Mouse (Mus musculus) spleen, embryonic (tissue): Measurements from ENCODE around the gene Lsm10.

ENCODE experiments used
- CTCF ChIA-PET: fragments of 350-600 bp; sonication (Branson Sonifier 250); formaldehyde crosslinking; loops from one replicate; lab custom pipeline; 2022; lab: Charles Lee

The Lsm10 gene

GRCm38 (mm10) chr4:126117116-126117515 lies 20.7 kb downstream of the Lsm10 start:
- CTCF ChIA-PET: no interaction called here

DNA sequence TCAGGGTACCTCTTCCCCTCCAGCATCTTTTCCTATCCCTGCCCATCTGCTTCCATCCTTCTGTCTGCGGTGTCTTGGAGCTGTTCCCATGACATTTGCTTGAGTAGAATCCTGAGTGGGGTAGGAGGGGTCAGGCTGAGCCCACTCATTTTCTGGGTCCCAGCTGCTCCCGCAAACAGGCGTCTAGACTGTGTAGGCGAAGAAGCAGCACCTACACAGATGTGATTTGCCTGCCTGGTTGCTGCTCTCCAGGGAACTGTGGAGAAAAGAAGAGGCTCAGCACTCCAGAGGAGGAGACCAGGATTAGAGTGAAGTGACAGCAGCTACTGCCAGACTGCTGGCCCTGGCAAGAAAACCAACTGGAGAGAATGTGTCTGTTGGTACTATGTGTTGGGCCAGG lies 22.2 kb downstream of the Lsm10 start:
- CTCF ChIA-PET: interaction anchor here (0.7 kb wide), 1 partner anchor 1146 kb away, joined by 5 read pairs; no protein-coding TSS in a partner anchor

- CTCF ChIA-PET: interaction anchor here (0.7 kb wide), 1 partner anchor 1145 kb away, joined by 5 read pairs; no protein-coding TSS in a partner anchor
These were observed 22.6 kb downstream of the Lsm10 start for GRCm38 (mm10) chr4:126119051-126119450.

DNA sequence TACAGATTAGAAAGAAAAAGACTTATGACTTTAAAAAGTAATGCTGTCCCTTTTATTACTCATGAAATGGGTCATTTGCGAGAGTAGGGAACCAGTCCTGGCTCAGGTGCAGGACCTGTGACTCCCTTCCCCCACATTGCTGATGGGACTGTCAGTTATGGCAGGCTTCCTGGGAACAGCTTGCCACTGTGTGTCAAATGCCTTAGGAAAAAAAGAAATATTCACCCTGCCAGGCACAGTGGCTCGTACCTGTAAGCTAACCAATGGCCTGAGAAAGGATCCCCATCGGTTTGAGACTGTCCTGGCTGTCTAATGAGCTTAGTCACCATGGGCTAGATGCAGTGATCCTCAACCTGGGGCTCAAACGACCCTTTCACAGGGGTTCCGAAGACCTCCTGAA lies 23.6 kb downstream of the Lsm10 start:
- CTCF ChIA-PET: interaction anchor here (0.6 kb wide), 1 partner anchor 200 kb away, joined by 3 read pairs; no protein-coding TSS in a partner anchor

DNA sequence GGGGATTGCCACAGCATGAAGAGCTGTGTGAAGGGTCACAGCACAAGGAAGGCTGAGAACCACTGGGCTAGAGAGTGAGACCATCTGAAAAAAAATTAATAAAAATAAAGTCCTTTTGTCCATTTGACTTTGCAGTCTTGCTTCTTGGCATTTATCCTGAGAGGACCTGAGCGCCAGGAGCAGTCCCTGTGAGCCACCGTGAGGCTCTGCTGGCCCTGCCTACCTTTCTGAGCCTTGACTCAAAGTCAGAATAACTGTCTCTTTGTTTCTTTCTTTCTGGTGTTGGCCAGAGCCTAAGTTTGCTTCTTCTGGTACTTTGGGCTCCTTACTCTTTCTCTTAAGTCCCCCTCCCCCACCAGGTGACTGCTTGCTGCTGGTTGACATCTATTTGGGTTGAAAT lies 24.1 kb downstream of the Lsm10 start:
- CTCF ChIA-PET: interaction anchor here (0.6 kb wide), 1 partner anchor 200 kb away, joined by 3 read pairs; no protein-coding TSS in a partner anchor

GRCm38 (mm10) chr4:126123309-126124040 lies 27.1 kb downstream of the Lsm10 start:
- CTCF ChIA-PET: no interaction called here

GRCm38 (mm10) chr4:126130502-126130901 lies 34.1 kb downstream of the Lsm10 start:
- CTCF ChIA-PET: no interaction called here

DNA sequence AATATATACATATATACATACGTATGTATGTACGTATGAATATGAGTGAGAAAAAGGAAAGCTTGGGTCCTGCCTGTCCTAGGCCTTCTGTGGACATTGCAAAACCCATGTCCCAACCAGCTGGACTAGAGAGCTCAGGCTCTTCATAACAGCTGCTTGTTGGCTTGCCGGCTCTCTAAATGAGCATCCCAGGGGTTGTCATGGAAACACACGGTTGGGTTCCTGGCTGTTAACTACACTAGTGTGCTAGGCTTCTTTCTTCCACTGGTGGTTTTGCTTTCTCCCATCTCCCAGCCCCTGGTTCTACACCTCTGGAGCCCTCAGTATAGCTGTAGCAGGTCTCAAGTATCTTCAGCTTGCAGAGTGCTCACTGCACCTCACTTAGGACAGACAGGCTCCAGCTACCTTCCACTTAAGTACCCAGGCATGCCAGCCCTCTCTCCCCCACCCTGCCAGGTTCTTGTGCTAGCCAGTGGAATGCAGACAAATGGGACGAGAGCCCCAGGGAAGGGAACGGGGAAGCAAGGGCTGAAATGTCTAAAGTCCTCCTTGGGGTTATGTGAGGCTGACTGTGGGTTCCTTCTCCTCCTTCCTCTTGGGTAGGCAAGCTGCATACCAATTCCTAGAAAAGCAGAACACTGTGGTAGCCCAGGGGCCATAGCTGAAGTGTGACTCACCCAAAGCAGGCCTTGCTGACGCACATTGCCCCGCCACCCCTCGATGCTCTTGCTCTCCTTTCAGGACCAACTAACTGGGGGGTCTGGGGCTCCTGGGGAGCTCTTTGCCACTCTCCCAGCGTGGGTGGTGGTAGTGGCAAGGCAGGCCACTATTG lies 35.1 kb downstream of the Lsm10 start:
- CTCF ChIA-PET: interaction anchor here (0.7 to 1.0 kb wide), 2 partner anchors 9 to 130 kb away, joined by 3 read pairs; partner anchors contain the start of gene Trappc3

DNA sequence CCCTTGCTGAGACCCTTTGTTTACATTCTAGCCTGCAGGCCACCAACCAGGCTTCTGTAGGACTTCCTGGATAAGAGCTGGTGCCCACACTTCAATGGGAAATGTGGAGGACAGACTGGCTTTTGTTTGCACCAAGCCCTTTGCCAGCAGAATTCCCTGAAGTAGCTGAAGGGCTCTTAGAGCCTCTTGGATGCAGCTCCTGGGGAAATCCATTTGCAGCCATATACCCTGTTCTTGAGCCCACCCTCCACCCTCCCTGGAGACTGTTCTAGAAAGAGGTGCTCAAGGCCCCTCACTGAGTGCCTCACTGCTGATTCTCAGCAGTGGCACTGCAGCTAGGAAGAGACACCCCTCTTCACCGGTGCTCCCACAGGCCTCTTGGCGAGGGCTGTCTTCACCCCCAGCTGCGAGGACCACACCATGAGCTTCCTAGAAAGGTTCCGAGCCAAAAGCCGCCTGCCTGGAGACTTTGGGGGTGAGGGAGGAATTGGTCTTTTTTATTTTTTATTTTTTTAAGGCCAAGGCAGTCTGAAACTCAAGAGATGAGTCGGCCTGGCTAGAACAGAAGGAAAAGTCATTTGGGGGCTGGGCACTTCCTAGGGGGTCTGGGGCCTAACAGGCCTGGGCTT lies 36.3 kb downstream of the Lsm10 start:
- CTCF ChIA-PET: interaction anchor here (0.6 kb wide), 2 partner anchors 18 to 50 kb away, joined by 3 to 7 read pairs; no protein-coding TSS in a partner anchor

DNA sequence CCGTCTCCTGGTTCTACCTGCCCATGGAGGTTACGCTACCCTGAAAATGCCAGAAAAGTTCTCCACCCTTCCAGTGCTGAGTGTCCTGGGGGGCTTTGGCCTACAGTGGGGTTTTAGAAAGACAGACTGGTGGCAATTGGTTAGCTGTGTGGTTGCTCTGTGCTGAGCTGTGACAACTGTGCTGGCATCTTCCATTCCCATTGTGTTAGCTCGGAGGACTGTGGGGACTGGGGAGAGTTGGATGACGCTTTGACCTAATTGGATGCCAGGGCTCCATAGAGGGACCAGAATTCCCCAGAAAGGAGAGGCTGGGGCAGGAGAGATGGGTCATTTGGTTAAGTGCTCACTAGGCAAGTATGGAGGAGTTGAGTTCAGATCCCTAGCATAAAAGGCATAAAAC lies 37.8 kb downstream of the Lsm10 start:
- CTCF ChIA-PET: no interaction called here

DNA sequence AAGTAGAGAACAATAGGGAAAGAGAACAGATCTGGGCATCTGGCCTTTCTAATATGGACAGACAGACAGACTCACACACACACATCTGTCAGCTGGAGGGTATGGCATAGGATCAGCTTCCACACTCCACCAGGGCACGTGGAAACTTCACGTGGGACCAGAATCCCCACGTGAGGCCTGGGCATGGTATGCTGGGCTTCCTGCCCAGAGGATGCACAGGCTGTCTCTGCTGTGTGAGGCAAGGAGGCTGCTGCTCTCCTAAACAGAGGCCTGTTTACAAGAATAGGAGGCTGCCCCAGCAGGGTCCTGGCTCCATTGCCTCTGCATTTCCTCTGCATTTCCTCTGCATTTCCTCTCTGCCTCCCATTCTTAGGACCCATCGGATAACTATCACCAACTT lies 38.2 kb downstream of the Lsm10 start:
- CTCF ChIA-PET: no interaction called here

DNA sequence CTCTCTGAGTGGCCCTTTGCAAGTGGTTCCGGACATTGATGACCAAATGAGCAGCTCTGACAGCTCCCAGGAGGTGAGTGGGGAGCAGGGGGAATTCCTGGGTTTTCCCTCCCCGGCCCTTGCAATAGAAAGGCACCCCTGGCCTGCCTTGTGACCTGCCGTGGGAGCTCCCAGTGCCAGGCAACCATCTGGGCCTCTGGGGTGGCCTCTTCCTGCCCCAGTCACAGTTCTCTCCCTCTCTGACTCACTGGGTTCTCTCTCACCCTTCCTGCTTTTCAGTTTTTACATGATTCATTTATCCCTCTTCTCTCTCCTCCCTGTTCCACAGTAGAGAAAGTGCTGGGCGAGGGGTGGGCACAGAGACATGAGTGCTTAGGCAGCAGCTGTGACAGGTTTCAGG lies 41.4 kb downstream of the Lsm10 start:
- CTCF ChIA-PET: no interaction called here

GRCm38 (mm10) chr4:126141021-126141420 lies 44.6 kb downstream of the Lsm10 start:
- CTCF ChIA-PET: no interaction called here

DNA sequence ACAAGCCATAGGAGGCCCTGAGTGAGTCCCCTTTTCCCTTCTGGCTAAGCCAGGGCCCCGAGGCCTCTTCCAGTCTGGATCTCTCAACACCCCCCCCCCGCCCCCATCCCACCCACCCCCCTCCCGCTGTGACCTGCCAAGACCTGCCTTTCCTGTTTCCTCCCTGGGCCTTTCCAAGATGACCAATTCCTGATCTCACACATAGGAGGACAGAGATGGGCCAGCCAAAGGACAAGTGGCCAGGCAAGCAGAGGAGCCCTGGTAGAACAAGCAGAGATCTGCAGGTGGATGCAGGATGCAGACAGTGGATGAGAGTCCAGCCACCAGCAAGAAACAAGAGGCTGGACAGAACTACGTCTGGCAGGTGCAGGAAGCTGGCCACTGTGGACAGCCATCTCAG lies 49.0 kb downstream of the Lsm10 start:
- CTCF ChIA-PET: no interaction called here

DNA sequence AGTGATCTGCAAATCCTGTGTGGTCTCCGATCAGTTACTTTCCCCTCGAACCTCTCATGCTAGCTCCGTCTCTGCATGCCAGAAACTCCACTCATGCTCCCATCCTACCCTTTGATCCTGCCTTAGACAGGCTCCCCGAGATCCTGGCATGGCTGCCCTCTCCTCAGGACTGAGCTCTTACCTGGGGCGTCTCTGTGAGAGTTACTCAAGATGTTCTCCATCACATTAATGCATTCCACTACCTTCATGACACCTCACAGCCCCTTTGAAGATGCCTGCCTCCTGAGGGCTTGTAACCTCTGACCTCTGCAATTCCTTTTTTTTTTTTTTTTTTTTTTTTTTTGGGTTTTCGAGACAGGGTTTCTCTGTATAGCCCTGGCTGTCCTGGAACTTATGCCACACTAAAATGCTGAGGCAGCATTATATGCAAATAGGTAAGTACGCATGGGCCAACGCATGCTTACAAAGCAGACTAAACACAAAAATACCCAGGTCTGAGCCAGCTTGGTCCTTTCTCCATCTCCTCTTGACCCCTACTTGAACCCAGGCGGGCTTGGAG lies 50.6 kb downstream of the Lsm10 start:
- CTCF ChIA-PET: interaction anchor here (0.7 kb wide), 1 partner anchor 61 kb away, joined by 29 read pairs; no protein-coding TSS in a partner anchor

DNA sequence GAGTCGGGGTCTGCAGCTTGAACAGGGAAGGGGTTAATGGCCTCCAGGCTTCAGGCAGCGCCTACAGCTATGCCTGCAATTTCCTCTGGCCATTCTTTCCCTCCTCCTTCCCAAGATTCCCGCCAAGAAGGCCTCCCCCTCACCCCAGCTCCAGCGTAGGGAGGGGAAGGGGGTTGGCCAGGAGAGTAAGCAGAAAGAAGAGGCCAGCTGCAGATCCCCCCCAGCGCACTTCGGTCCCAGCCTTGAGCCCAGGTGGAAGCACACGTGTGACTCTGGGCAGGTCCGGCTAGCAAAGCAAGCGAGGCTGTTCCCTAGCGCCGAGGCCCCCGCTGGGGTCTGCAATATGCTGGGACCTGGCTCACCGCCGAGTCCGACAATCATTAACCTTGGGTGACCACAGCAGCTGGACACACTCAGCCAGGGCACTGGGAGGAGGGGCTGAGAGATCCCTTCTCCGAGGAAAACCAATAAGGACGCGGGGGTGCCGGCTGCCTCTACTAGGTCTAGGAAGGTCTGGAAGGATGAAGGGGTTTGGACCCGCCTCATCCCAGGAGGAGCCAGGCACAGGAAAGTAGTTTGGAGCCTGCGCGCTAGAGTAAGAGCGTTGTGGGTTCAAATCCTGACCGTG lies 51.2 kb downstream of the Lsm10 start, which contains the start of gene Eva1b:
Eva1b (plus strand) TSS at position 212 of the 628 bp plus-strand sequence.
- CTCF ChIA-PET: no interaction called here
